Mouse (Mus musculus) neural tube, embryonic 14.5 days (tissue): ENCODE results near the gene Senp3. TPM values are rescaled to one million over a fixed set of nuclear protein-coding genes. Genes with fewer than 3 reads are reported as not detected.
"Not testable (repeated sequence)": the region's sequence is repeated elsewhere in the genome, so short reads cannot be mapped to it uniquely, and the experiment has no call there.

ENCODE experiments used
- ATAC-seq: fragments of 200-750 bp; cut with Nextera tagmentation; 2 replicates; pipeline ENCODE4 v1.8.0; 2017; ENCODE audit warnings: low read depth, mild to moderate bottlenecking, moderate TSS enrichment, moderate library complexity
- H3K27ac ChIP-seq: fragments of 300-500 bp; sonication (generic); 2 replicates; pipeline ENCODE4 v1.5.1; 2014; ENCODE audit warnings: low read depth, mild to moderate bottlenecking, control low read depth, low read length, moderate library complexity, mixed read lengths
- H3K27me3 ChIP-seq: fragments of 300-500 bp; sonication (generic); 2 replicates; pipeline ENCODE4 v1.6.1; 2014; ENCODE audit warnings: low read length; ENCODE audit not compliant: control insufficient read depth, insufficient read depth
- H3K36me3 ChIP-seq: fragments of 300-500 bp; sonication (generic); 2 replicates; pipeline ENCODE4 v1.6.1; 2014; ENCODE audit warnings: low read length, mixed read lengths; ENCODE audit not compliant: control insufficient read depth, insufficient read depth
- H3K4me1 ChIP-seq: fragments of 300-500 bp; sonication (generic); 2 replicates; pipeline ENCODE4 v1.6.1; 2014; ENCODE audit warnings: low read length; ENCODE audit not compliant: control insufficient read depth, insufficient read depth
- H3K4me2 ChIP-seq: fragments of 300-500 bp; sonication (generic); 2 replicates; pipeline ENCODE4 v1.6.1; 2014; ENCODE audit warnings: mild to moderate bottlenecking, low read depth, low read length, control low read depth
- H3K4me3 ChIP-seq: fragments of 300-500 bp; sonication (generic); 2 replicates; pipeline ENCODE4 v1.5.1; 2014; ENCODE audit warnings: low read depth, low read length, control low read depth, mixed read lengths
- H3K9ac ChIP-seq: fragments of 300-500 bp; sonication (generic); replicated peaks from 2 replicates; pipeline ENCODE4 v1.6.1; 2014; ENCODE audit warnings: low read depth, mild to moderate bottlenecking, control low read depth, low read length, mixed read lengths
- H3K9me3 ChIP-seq: fragments of 300-500 bp; sonication (generic); 2 replicates; pipeline ENCODE4 v1.6.1; 2016; ENCODE audit warnings: low read length; ENCODE audit not compliant: control insufficient read depth
- WGBS: fragments of 180-500 bp; shearing (Covaris S2); extraction: QIAGEN DNeasy Blood & Tissue Kit; methylation state at CpG from one replicate; pipeline ENCODE4 v1.1.7; 2014; 5-methylcytosine and 5-hydroxymethylcytosine counted together
- polyA plus RNA-seq: library from polyadenylated mRNA; unstranded; fragments of >200 nt; fragmentation: Nextera tagmentation; extraction: Ambion mirVana; gene quantifications from 2 replicates; pipeline ENCODE4 v1.2.1, GENCODE M21; 2014

Senp3 gene
- polyA plus RNA-seq = 104 and 116 TPM in 2 replicates

- no peaks in the 10 kb centered on the region for H3K9me3 ChIP-seq
- ATAC-seq = peak; percentile 97
- under 1% methylated on average over 76 of the region's 80 CpGs for WGBS
- H3K4me3 ChIP-seq = peak within 1 kb of the TSS; percentile 81
- peaks cover 14% of the 10 kb centered on the region for H3K4me1 ChIP-seq
- peak within 1 kb of the TSS; percentile 72 for H3K9ac ChIP-seq
- H3K4me2 ChIP-seq = peak within 1 kb of the TSS; percentile 97
- H3K27ac ChIP-seq = peak within 1 kb of the TSS; percentile 93
- H3K36me3 ChIP-seq = peaks cover 20% of the 10 kb centered on the region
- H3K27me3 ChIP-seq = no peaks in the 10 kb centered on the region
Observed at GRCm38 (mm10) chr11:69681314-69682208, at the start of gene Senp3. Gene Senp3, minus strand, starts transcription at chr11:69682084.

GRCm38 (mm10) chr11:69731408-69731807, 49.5 kb upstream of the Senp3 start:
- ATAC-seq, H3K27me3 ChIP-seq, H3K9ac ChIP-seq, H3K9me3 ChIP-seq, H3K4me3 ChIP-seq, H3K27ac ChIP-seq, H3K4me2 ChIP-seq, H3K4me1 ChIP-seq: not testable (repeated sequence)
- WGBS = 72% methylated on average over 3 of the region's 3 CpGs
- H3K36me3 ChIP-seq = peaks cover 25% of the 10 kb centered on the region

- H3K36me3 ChIP-seq = peaks cover 2% of the 10 kb centered on the region
- no peaks in the 10 kb centered on the region for H3K9me3 ChIP-seq
- ATAC-seq = no peak
- no peaks in the 10 kb centered on the region for H3K4me1 ChIP-seq
- WGBS = 27% methylated on average over 3 of the region's 3 CpGs
- H3K4me3 ChIP-seq = no peak overlapping the region
- no peaks in the 10 kb centered on the region for H3K27me3 ChIP-seq
- no peak overlapping the region for H3K4me2 ChIP-seq
- no peak overlapping the region for H3K27ac ChIP-seq
- H3K9ac ChIP-seq = no peak overlapping the region
Observed at GRCm38 (mm10) chr11:69729063-69729462, 47.2 kb upstream of the Senp3 start.

GRCm38 (mm10) chr11:69725951-69726350, 44.1 kb upstream of the Senp3 start:
- WGBS = 39% methylated on average over 5 of the region's 5 CpGs
- H3K27ac ChIP-seq = no peak overlapping the region
- ATAC-seq = no peak
- H3K27me3 ChIP-seq = no peaks in the 10 kb centered on the region
- H3K9ac ChIP-seq = no peak overlapping the region
- no peak overlapping the region for H3K4me3 ChIP-seq
- H3K9me3 ChIP-seq = no peaks in the 10 kb centered on the region
- no peak overlapping the region for H3K4me2 ChIP-seq
- no peaks in the 10 kb centered on the region for H3K4me1 ChIP-seq
- no peaks in the 10 kb centered on the region for H3K36me3 ChIP-seq

GRCm38 (mm10) chr11:69723074-69723473, 41.2 kb upstream of the Senp3 start:
- 63% methylated on average over 2 of the region's 2 CpGs for WGBS
- no peak overlapping the region for H3K4me3 ChIP-seq
- no peaks in the 10 kb centered on the region for H3K4me1 ChIP-seq
- no peaks in the 10 kb centered on the region for H3K36me3 ChIP-seq
- H3K27me3 ChIP-seq = no peaks in the 10 kb centered on the region
- no peak overlapping the region for H3K27ac ChIP-seq
- H3K9me3 ChIP-seq = no peaks in the 10 kb centered on the region
- no peak for ATAC-seq
- H3K9ac ChIP-seq = no peak overlapping the region
- no peak overlapping the region for H3K4me2 ChIP-seq

GRCm38 (mm10) chr11:69720852-69721251, 39.0 kb upstream of the Senp3 start:
- Histone ChIP-seq H3K27ac (no peak overlapping the region), H3K4me3 (no peak overlapping the region), H3K4me1 (no peaks in the 10 kb centered on the region), H3K9me3 (no peaks in the 10 kb centered on the region), H3K4me2 (no peak overlapping the region), H3K9ac (no peak overlapping the region), H3K36me3 (no peaks in the 10 kb centered on the region), H3K27me3 (no peaks in the 10 kb centered on the region)
- WGBS = 87% methylated on average over 6 of the region's 6 CpGs
- no peak for ATAC-seq

- no peak overlapping the region for H3K27ac ChIP-seq
- no peaks in the 10 kb centered on the region for H3K9me3 ChIP-seq
- no peaks in the 10 kb centered on the region for H3K4me1 ChIP-seq
- no peak overlapping the region for H3K9ac ChIP-seq
- H3K27me3 ChIP-seq = no peaks in the 10 kb centered on the region
- no peaks in the 10 kb centered on the region for H3K36me3 ChIP-seq
- ATAC-seq = no peak
- H3K4me3 ChIP-seq = no peak overlapping the region
- 73% methylated on average over 6 of the region's 6 CpGs for WGBS
- no peak overlapping the region for H3K4me2 ChIP-seq
Observed at GRCm38 (mm10) chr11:69719423-69719822, 37.5 kb upstream of the Senp3 start.

- Histone ChIP-seq H3K27ac (no peak overlapping the region), H3K27me3 (no peaks in the 10 kb centered on the region), H3K4me3 (no peak overlapping the region), H3K4me1 (no peaks in the 10 kb centered on the region), H3K36me3 (no peaks in the 10 kb centered on the region), H3K4me2 (no peak overlapping the region), H3K9ac (no peak overlapping the region), H3K9me3 (no peaks in the 10 kb centered on the region)
- WGBS = 33% methylated on average over 15 of the region's 15 CpGs
- no peak for ATAC-seq
Observed at GRCm38 (mm10) chr11:69718661-69719060, 36.8 kb upstream of the Senp3 start.

- H3K36me3 ChIP-seq = no peaks in the 10 kb centered on the region
- no peak for ATAC-seq
- no peak overlapping the region for H3K9ac ChIP-seq
- WGBS = 71% methylated on average over 4 of the region's 4 CpGs
- H3K4me2 ChIP-seq = no peak overlapping the region
- no peaks in the 10 kb centered on the region for H3K4me1 ChIP-seq
- H3K4me3 ChIP-seq = no peak overlapping the region
- no peak overlapping the region for H3K27ac ChIP-seq
- H3K27me3 ChIP-seq = no peaks in the 10 kb centered on the region
- H3K9me3 ChIP-seq = no peaks in the 10 kb centered on the region
Observed at GRCm38 (mm10) chr11:69716953-69717352, 35.1 kb upstream of the Senp3 start.
